Mouse (Mus musculus): ENCODE results near the gene Sult3a1. TPM values are rescaled to one million over a fixed set of nuclear protein-coding genes. Genes with fewer than 3 reads are reported as not detected.

Gene Sult3a1
- polyA plus RNA-seq (2014; fragmentation: Nextera tagmentation; extraction: Ambion mirVana) = not detected in 2 replicates

DNA sequence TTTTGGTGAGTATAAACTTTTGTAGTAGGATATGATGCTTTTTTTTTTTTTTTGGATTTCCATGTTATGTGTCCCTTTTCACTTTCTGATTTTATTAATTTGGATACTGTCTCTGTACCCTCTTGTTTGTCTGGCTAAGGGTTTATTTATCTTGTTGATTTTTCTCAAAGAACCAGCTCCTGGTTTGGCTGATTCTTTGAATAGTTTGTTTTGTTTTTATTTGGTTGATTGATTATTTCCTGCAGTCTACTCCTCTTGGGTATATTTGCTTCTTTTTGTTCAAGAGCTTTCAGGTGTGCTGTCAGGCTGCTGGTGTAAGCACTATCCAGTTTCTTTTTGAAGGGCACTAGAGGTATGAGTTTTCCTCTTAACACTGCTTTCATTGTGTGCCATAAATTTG, at the start of gene Sult3a1:
TSS of gene Sult3a1 (plus strand) at position 301 of the 400 bp plus-strand sequence.
- no peak within 1 kb of the TSS for H3K4me2 ChIP-seq
- TF ChIP-seq CTCF (IDR thresholded peaks at IDR 0.05; ENCODE audit: low read depth) = no peak
- no peak within 1 kb of the TSS for H3K9ac ChIP-seq
- DNase-seq (no peak), ATAC-seq (ENCODE audit: insufficient read depth) (no peak)
- H3K36me3 ChIP-seq (ENCODE audit: insufficient read depth) = no peaks in the 10 kb centered on the region
- no peaks in the 10 kb centered on the region for H3K27me3 ChIP-seq (ENCODE audit: insufficient read depth, low read length)
- no peaks in the 10 kb centered on the region for H3K4me1 ChIP-seq (ENCODE audit: insufficient read depth)
- no peak within 1 kb of the TSS for H3K27ac ChIP-seq (ENCODE audit: low read depth)
- H3K4me3 ChIP-seq (ENCODE audit: low read depth, low read length) = no peak within 1 kb of the TSS
- H3K9me3 ChIP-seq (ENCODE audit: low read depth, low read length) = no peaks in the 10 kb centered on the region

DNA sequence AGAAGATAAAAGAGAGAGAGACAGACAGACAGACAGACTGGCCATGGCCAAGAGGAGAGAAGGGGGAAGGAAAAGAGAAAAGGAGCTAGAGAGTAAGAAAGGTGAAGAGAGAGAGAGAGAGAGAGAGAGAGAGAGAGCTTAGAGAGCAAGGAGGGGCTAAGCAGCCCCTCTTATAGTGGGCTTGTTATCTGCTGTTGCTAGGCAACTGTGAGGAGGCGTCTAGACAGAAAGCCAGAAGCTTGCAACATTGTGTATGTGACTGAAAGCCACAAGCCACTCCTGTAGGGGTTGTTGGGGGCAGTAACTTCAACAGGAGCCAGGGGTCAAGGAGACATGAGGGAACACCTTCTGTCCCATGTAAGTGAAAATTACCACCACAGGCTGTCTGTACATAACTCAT, 45.7 kb upstream of the Sult3a1 start:
- no peaks in the 10 kb centered on the region for H3K9me3 ChIP-seq (ENCODE audit: low read depth, low read length)
- 12% methylated on average over 1 of the region's 1 CpGs for WGBS
- H3K4me2 ChIP-seq = no peak overlapping the region
- no peaks in the 10 kb centered on the region for H3K4me1 ChIP-seq (ENCODE audit: insufficient read depth)
- DNase-seq (peak; percentile 24), ATAC-seq (ENCODE audit: insufficient read depth) (peak; percentile 58; the same call in 1 of the 2 replicates)
- TF ChIP-seq CTCF (IDR thresholded peaks at IDR 0.05; ENCODE audit: low read depth) = no peak
- H3K36me3 ChIP-seq (ENCODE audit: insufficient read depth) = no peaks in the 10 kb centered on the region
- H3K9ac ChIP-seq = no peak overlapping the region
- H3K4me3 ChIP-seq (ENCODE audit: low read depth, low read length) = no peak overlapping the region
- H3K27ac ChIP-seq (ENCODE audit: low read depth) = no peak overlapping the region
- no peaks in the 10 kb centered on the region for H3K27me3 ChIP-seq (ENCODE audit: insufficient read depth, low read length)

DNA sequence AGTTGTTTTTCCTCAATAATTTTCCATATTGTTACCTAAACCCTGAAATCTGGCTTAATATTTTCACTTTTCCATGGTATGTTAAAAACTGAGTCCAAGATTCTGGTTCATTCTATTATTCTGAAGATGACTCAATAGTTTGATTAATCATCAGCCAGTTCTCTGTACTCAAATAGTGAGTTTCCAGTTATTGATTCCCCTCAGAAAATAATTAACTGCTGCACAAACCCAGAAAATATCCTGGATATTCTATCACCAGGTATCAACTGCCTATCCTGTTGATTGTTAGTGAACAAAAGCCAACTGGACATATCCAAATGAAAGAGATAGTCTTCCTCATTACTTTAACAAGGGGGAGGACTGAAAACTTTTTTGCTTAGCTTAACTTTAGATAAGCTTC, 43.3 kb upstream of the Sult3a1 start:
- Histone ChIP-seq H3K9me3 (ENCODE audit: low read depth, low read length) (no peaks in the 10 kb centered on the region), H3K4me1 (ENCODE audit: insufficient read depth) (no peaks in the 10 kb centered on the region), H3K4me2 (no peak overlapping the region), H3K4me3 (ENCODE audit: low read depth, low read length) (no peak overlapping the region), H3K36me3 (ENCODE audit: insufficient read depth) (no peaks in the 10 kb centered on the region), H3K27me3 (ENCODE audit: insufficient read depth, low read length) (no peaks in the 10 kb centered on the region), H3K27ac (ENCODE audit: low read depth) (no peak overlapping the region), H3K9ac (no peak overlapping the region)
- no peak for TF ChIP-seq CTCF (IDR thresholded peaks at IDR 0.05; ENCODE audit: low read depth)
- DNase-seq (no peak), ATAC-seq (ENCODE audit: insufficient read depth) (no peak)

DNA sequence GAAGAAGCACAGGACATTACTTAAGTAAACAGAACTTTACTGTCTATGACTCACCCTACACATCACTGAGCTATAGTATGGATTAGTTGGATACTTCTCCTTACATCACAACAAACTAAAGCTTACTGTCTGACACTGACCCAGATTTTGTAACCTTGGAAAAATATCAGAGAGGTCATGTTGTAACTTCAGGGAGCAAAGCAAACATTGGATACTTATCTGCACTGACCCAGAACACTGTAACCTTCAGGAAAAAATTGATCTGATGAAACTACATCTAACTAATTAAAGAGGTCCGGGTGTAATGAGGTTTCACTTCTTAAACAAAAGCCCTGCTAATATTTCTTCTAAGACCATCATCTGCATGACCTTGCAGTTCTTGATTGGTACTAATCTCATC, 40.6 kb upstream of the Sult3a1 start:
- no peak for DNase-seq
- Histone ChIP-seq H3K4me3 (ENCODE audit: low read depth, low read length) (no peak overlapping the region), H3K36me3 (ENCODE audit: insufficient read depth) (no peaks in the 10 kb centered on the region), H3K9ac (no peak overlapping the region), H3K9me3 (ENCODE audit: low read depth, low read length) (no peaks in the 10 kb centered on the region), H3K4me2 (no peak overlapping the region), H3K27me3 (ENCODE audit: insufficient read depth, low read length) (no peaks in the 10 kb centered on the region), H3K4me1 (ENCODE audit: insufficient read depth) (no peaks in the 10 kb centered on the region), H3K27ac (ENCODE audit: low read depth) (no peak overlapping the region)
- TF ChIP-seq CTCF (IDR thresholded peaks at IDR 0.05; ENCODE audit: low read depth) = no peak
- 54% methylated on average over 1 of the region's 1 CpGs for WGBS
- ATAC-seq (ENCODE audit: insufficient read depth) = no peak

DNA sequence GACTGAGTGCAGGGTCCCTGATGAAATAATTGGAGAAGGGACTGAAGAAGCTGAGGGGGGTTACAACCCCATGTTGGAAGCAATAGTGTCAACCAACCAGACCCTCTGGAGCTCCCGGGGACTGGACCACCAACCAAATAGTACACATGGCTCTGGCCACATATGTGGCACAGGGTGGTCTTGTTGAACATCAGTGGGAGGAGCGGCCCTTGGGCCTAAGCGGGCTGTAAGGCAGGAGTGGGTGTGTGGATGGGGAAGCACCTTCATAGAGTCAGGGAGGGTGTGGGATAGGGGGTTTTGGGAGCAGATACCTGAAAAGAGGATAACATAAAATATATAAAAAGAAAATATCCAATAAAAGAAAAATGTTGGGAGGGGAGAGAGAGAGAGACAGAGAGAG, 36.6 kb upstream of the Sult3a1 start:
- DNase-seq = no peak
- no peak overlapping the region for H3K9ac ChIP-seq
- no peaks in the 10 kb centered on the region for H3K36me3 ChIP-seq (ENCODE audit: insufficient read depth)
- H3K9me3 ChIP-seq (ENCODE audit: low read depth, low read length) = no peaks in the 10 kb centered on the region
- no peaks in the 10 kb centered on the region for H3K4me1 ChIP-seq (ENCODE audit: insufficient read depth)
- TF ChIP-seq CTCF (IDR thresholded peaks at IDR 0.05; ENCODE audit: low read depth) = no peak
- 91% methylated on average over 3 of the region's 3 CpGs for WGBS
- no peak overlapping the region for H3K27ac ChIP-seq (ENCODE audit: low read depth)
- H3K4me2 ChIP-seq = no peak overlapping the region
- no peak for ATAC-seq (ENCODE audit: insufficient read depth)
- H3K4me3 ChIP-seq (ENCODE audit: low read depth, low read length) = no peak overlapping the region
- H3K27me3 ChIP-seq (ENCODE audit: insufficient read depth, low read length) = no peaks in the 10 kb centered on the region

DNA sequence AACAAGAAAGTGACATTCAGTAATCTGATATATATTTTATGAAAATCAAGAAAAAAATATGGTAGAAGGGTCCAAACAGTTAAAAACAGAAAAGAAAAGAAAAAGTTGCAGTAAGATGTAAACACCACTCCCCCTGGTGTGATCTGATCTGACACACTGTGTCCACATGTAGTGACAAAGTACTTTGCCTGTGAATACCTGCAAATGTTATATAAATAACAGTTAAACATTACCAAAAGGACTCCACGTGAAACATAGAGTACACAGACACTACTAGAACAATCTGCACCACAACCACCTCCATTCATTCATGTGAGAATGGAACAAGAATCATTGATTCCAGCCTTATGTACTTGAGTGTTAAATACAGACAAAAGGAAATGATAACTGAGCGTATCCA, 8.5 kb downstream of the Sult3a1 start:
- Histone ChIP-seq H3K4me2 (no peak overlapping the region), H3K27ac (ENCODE audit: low read depth) (no peak overlapping the region), H3K36me3 (ENCODE audit: insufficient read depth) (no peaks in the 10 kb centered on the region), H3K9ac (no peak overlapping the region), H3K9me3 (ENCODE audit: low read depth, low read length) (no peaks in the 10 kb centered on the region), H3K27me3 (ENCODE audit: insufficient read depth, low read length) (no peaks in the 10 kb centered on the region), H3K4me3 (ENCODE audit: low read depth, low read length) (no peak overlapping the region), H3K4me1 (ENCODE audit: insufficient read depth) (no peaks in the 10 kb centered on the region)
- WGBS = 61% methylated on average over 2 of the region's 2 CpGs
- ATAC-seq (ENCODE audit: insufficient read depth) (no peak), DNase-seq (no peak)
- no peak for TF ChIP-seq CTCF (IDR thresholded peaks at IDR 0.05; ENCODE audit: low read depth)

DNA sequence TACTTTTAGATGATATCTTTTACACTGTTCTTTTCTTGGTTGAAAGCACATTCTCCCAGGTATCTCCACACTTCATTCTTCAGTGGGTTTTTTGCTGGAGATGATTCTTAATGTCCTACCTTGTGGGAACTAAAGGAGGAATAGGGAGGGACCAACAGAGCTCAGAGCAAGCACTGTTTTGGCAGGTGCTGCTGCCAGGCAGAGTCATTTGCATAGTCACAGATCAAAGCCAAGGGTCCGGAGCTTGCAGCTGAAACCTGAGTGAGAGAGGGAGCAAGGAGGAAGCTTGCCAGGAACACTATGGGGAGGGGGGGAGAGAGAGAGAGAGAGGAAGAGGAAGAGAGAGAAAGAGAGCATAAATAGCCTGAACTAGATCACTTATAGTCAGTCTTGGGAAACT, 12.9 kb downstream of the Sult3a1 start:
- no peaks in the 10 kb centered on the region for H3K36me3 ChIP-seq (ENCODE audit: insufficient read depth)
- no peak for DNase-seq
- no peak for TF ChIP-seq CTCF (IDR thresholded peaks at IDR 0.05; ENCODE audit: low read depth)
- 9% methylated on average over 1 of the region's 1 CpGs for WGBS
- ATAC-seq (ENCODE audit: insufficient read depth) = no peak
- H3K9ac ChIP-seq = no peak overlapping the region
- no peak overlapping the region for H3K4me3 ChIP-seq (ENCODE audit: low read depth, low read length)
- H3K27ac ChIP-seq (ENCODE audit: low read depth) = no peak overlapping the region
- H3K9me3 ChIP-seq (ENCODE audit: low read depth, low read length) = no peaks in the 10 kb centered on the region
- no peak overlapping the region for H3K4me2 ChIP-seq
- no peaks in the 10 kb centered on the region for H3K27me3 ChIP-seq (ENCODE audit: insufficient read depth, low read length)
- no peaks in the 10 kb centered on the region for H3K4me1 ChIP-seq (ENCODE audit: insufficient read depth)
